Mouse (Mus musculus) naive thymus-derived CD4-positive, alpha-beta T cell, adult 5 months (primary cell): Measurements from ENCODE around the gene Gm5678. TPM values are rescaled to one million over a fixed set of nuclear protein-coding genes. Genes with fewer than 3 reads are reported as not detected.

ENCODE experiments used
- polyA plus RNA-seq: library from polyadenylated mRNA; unstranded; fragments of 100-300 nt; shearing (Covaris generic); gene quantifications from one replicate; pipeline ENCODE4 v1.2.1, GENCODE M21; 2017

Gene Gm5678
- not detected for polyA plus RNA-seq

GRCm38 (mm10) chr16:93627761-93628400 is at the start of gene Gm5678:
Gene Gm5678 (plus strand): TSS chr16:93628097.

DNA sequence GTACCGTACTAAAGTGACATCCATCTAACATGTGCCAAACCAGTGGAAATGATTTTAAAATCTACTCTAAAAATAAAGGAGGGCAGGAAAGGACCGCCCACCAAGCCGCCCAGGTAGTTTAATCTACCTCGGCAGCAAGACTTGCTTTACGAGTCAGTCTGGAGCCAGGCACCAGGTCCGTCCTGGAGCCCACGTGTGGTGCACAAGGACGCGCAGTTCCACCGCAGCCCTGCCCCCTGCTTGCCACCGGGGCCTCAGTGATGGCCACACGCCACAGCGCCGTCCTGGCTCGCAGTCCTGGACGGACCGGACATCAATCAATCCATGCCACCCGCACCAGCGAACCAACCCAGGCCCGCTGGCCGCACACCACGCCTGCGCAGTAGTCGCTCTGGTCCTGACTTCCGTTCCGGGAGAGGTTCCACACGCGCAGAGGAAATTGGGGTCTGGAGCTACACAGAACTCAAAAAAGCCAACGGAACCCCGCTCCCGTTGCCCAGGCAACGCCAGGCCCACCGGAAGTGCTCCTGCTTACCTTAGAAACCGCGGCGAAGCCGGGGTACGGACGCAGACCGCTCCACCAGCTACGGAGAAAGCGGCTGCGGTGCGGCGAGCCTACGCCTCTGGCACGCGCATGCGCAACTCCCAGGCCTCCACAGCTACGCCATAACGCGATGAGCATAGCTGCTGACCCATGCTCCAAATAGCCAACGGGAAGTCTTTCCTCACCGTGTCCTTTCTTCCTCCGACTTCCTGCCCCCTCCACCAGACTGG is 24.3 kb upstream of the Gm5678 start, which contains the start of gene Setd4:
TSS of gene Setd4 (minus strand) at position 625 of the 774 bp plus-strand sequence.

DNA sequence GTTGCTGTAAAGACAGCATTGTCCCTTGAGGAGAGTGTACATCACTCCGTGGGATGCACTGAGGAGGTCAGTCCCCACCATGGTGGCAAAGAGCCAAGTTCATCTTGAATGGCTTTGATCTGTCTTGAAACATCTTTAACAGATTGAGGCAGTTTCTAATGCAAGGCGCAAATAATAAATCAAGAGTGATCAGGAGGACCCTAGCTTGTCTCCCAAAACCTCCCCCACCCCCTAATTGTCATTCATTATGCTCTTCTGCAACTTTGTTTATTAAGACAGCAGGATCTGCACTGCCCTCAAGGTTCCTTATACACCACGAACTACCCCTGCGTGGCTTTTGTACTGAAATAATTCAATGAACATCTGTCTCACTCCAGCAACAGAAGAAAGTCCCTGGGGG is 22.3 kb upstream of the Gm5678 start, which contains the start of gene Cbr1:
TSS of gene Cbr1 (plus strand) at position 301 of the 400 bp plus-strand sequence.

Other genes starting within 250 kb of the Gm5678 start
- 40.3 TPM for gene Setd4, start 24.0 kb upstream of the Gm5678 start, polyA plus RNA-seq
- 68.9 TPM for gene Cbr1, start 22.2 kb upstream of the Gm5678 start, polyA plus RNA-seq
- not detected for gene Cbr3, start 55.1 kb downstream of the Gm5678 start, polyA plus RNA-seq
- 42.9 TPM for gene Dop1b, start 83.8 kb downstream of the Gm5678 start, polyA plus RNA-seq
- 78.5 TPM for gene Morc3, start 204.0 kb downstream of the Gm5678 start, polyA plus RNA-seq